9 mouse cellular contexts compared by ENCODE assay signal in the genomic region with DNA sequence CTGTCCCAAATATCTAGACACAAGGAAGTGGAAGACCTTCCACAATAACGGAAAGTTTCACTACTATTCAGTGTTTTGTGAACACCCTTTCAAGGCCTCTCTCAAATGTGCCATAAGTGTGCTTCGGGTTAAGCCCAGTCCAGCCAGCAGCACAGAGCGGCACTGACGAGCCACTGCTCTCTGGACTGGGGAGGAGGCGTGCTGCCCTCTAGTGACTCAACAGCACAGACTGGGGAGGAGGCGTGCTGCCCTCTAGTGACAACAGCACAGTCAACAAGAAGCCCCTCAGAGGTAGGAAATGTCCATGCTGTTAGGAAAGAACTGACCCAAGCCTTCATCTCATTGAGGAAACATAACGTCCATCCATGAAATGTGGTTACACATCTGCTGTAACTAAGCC. TPM values are rescaled to one million over a fixed set of nuclear protein-coding genes. Genes with fewer than 3 reads are reported as not detected.
A peak's percentile ranks its signal among the peaks of the same experiment; 100 is the strongest.
DNase-seq lines count a peak whose midpoint lies in the region; ATAC-seq and TF ChIP-seq lines count a peak whose summit lies in the region.
"Had no signal": no experiment of that assay in that cellular context is flagged by ENCODE, and none has a peak within 500 bp of the region (broad histone marks: within the 10 kb centered on the region; RNA-seq: fewer than 3 reads in every experiment).

No protein-coding gene starts in this region.

- 5% methylated on average over 7 of the region's 7 CpGs for WGBS in lung, embryonic 14.5 days
- 19% methylated on average over 7 of the region's 7 CpGs for WGBS in thymus, adult 2 months

- H3K36me3 ChIP-seq in lung, embryonic 14.5 days (ENCODE audit: insufficient read depth) = 0 out of 2 replicates have a peak, but pooled peaks cover 6% of the 10 kb centered on the region
- H3K36me3 ChIP-seq in thymus, adult 2 months (ENCODE audit: control insufficient read depth, insufficient read depth, low read length) = peaks cover under 1% of the 10 kb centered on the region; the same call in 1 of the 2 replicates

- TF ChIP-seq CTCF in lung, embryonic 14.5 days (IDR thresholded peaks at IDR 0.05; ENCODE audit: low read depth) = peak; percentile 100
- peak; percentile 96 for TF ChIP-seq CTCF in thymus, adult 2 months (IDR thresholded peaks at IDR 0.05; ENCODE audit: borderline replicate concordance, control insufficient read depth, extremely low read depth, insufficient read depth, low read length, poor library complexity)

- H3K9ac ChIP-seq in lung, embryonic 14.5 days = no peak overlapping the region

- no peak overlapping the region for H3K27ac ChIP-seq in lung, embryonic 14.5 days (ENCODE audit: low read depth)
- H3K27ac ChIP-seq in thymus, adult 2 months (ENCODE audit: control insufficient read depth, insufficient read depth, low read length) = no peak overlapping the region

- no peaks in the 10 kb centered on the region for H3K4me1 ChIP-seq in lung, embryonic 14.5 days (ENCODE audit: insufficient read depth)
- H3K4me1 ChIP-seq in thymus, adult 2 months (replicated peaks; ENCODE audit: control insufficient read depth, insufficient read depth, low read length) = no peaks in the 10 kb centered on the region

- TF ChIP-seq POLR2A in thymus, adult 2 months (IDR thresholded peaks at IDR 0.05; ENCODE audit: control insufficient read depth, extremely low read depth, insufficient read depth, low read length, poor library complexity) = no peak

- no peak overlapping the region for H3K4me2 ChIP-seq in lung, embryonic 14.5 days

- H3K9me3 ChIP-seq in lung, embryonic 14.5 days (ENCODE audit: low read depth, low read length) = no peaks in the 10 kb centered on the region

- ATAC-seq in hematopoietic stem cell, adult 5-6 weeks (replicated peaks in 1 of 2; ENCODE audit: insufficient read depth in 1 of 2, low FRiP score in 2 of 2, low TSS enrichment in 1 of 2, low read depth in 1 of 2, poor library complexity in 2 of 2, severe bottlenecking in 2 of 2) = peak; percentile 98 to 100
- ATAC-seq in lung, embryonic 14.5 days (ENCODE audit: insufficient read depth) = peak; percentile 97

- H3K27me3 ChIP-seq in lung, embryonic 14.5 days (ENCODE audit: insufficient read depth, low read length) = no peaks in the 10 kb centered on the region
- no peaks in the 10 kb centered on the region for H3K27me3 ChIP-seq in thymus, adult 2 months (ENCODE audit: control insufficient read depth, insufficient read depth, low read length)

- no peak overlapping the region for H3K4me3 ChIP-seq in lung, embryonic 14.5 days (ENCODE audit: low read depth, low read length)
- H3K4me3 ChIP-seq in thymus, adult 2 months (ENCODE audit: control insufficient read depth, insufficient read depth, low read length) = no peak overlapping the region
- H3K4me3 ChIP-seq: myocyte had no signal

- peak; percentile 42 for DNase-seq in MN1 (ENCODE audit: low spot score)
- DNase-seq in cerebellum, adult 8-10 months = peak; percentile 56
- peak; percentile 83 for DNase-seq in forelimb bud, embryonic 11.5 days (ENCODE audit: low read depth, low spot score)
- peak; percentile 45 to 58 for DNase-seq in layer of hippocampus, adult 8-10 months (ENCODE audit: low spot score in 2 of 2)
- DNase-seq in lung, embryonic 14.5 days = peak; percentile 95
- DNase-seq in ovary, adult 18-20 months (ENCODE audit: low spot score) = peak; percentile 77
- peak; percentile 76 for DNase-seq in thymus, adult 2 months

RNA-seq across cellular contexts. Expression of a gene that starts 24.6 kb away (rescaled TPM):
- total RNA-seq in hematopoietic stem cell, adult 5-6 weeks (2017) = 28.0 and 30.8 TPM in 2 replicates
- total RNA-seq in layer of hippocampus, adult 8-10 months (2022) = 10 to 100 TPM; 75.1 to 84.2 (median 76.2) TPM
- polyA plus RNA-seq in lung, embryonic 14.5 days (2014; fragmentation: Nextera tagmentation; extraction: Ambion mirVana) = 18.1 and 20.3 TPM in 2 replicates
- polyA plus RNA-seq in thymus, adult 2 months (2012; rRNA removed) = 15.2 and 15.4 TPM in 2 replicates

RNA-seq across cellular contexts. Expression of a gene that starts 30.7 kb away (rescaled TPM):
- total RNA-seq in hematopoietic stem cell, adult 5-6 weeks (2017) = 58.0 and 72.5 TPM in 2 replicates
- total RNA-seq in layer of hippocampus, adult 8-10 months (2022) = 100 to 1,000 TPM; 110 to 141 (median 134) TPM
- 57.4 and 59.0 TPM in 2 replicates for polyA plus RNA-seq in lung, embryonic 14.5 days (2014; fragmentation: Nextera tagmentation; extraction: Ambion mirVana)
- 16.8 and 20.7 TPM in 2 replicates for polyA plus RNA-seq in thymus, adult 2 months (2012; rRNA removed)

RNA-seq across cellular contexts. Expression of a gene that starts 49.5 kb away (rescaled TPM):
- total RNA-seq in hematopoietic stem cell, adult 5-6 weeks (2017) = 1.5 and 2.3 TPM in 2 replicates
- 1 to 10 TPM in 2 of 4 experiments, under 1 TPM in 2; 0.65 to 2.9 (median 1.3) TPM for total RNA-seq in layer of hippocampus, adult 8-10 months (2022)
- polyA plus RNA-seq in lung, embryonic 14.5 days (2014; fragmentation: Nextera tagmentation; extraction: Ambion mirVana) = 72.6 and 80.5 TPM in 2 replicates
- 0.31 TPM in 1 of 2 replicates, not detected in the other for polyA plus RNA-seq in thymus, adult 2 months (2012; rRNA removed)

Comparison
In these comparisons a context has a peak if more than half of its experiments do, and no peak if none do; other contexts are left out.
1. DNase-seq: peak in every context shown above with its lines; median percentile 95 in lung, embryonic 14.5 days; 83 in forelimb bud, embryonic 11.5 days; 77 in ovary, adult 18-20 months; 76 in thymus, adult 2 months; 56 in cerebellum, adult 8-10 months; 52 in layer of hippocampus, adult 8-10 months; 42 in MN1.